Mouse (Mus musculus): ENCODE measurements around the gene Apbb2. TPM values are rescaled to one million over a fixed set of nuclear protein-coding genes. Genes with fewer than 3 reads are reported as not detected.

The Apbb2 gene
- polyA plus RNA-seq (2012; rRNA removed) = 13.2 and 17.7 TPM in 2 replicates

GRCm38 (mm10) chr5:66618597-66618996 lies at the start of gene Apbb2:
Apbb2 (minus strand) TSS chr5:66618784.

GRCm38 (mm10) chr5:66259756-66260448 lies 358.7 kb downstream of the Apbb2 start, which contains the start of gene Nsun7:
Nsun7 (plus strand) TSS chr5:66259897.

Other genes with a start within 250 kb of the Apbb2 start
- 182 and 202 TPM in 2 replicates for gene Uchl1, start 57.3 kb upstream of the Apbb2 start, polyA plus RNA-seq (2012; rRNA removed)
- 2.5 and 2.8 TPM in 2 replicates for gene Limch1, start 127.0 kb upstream of the Apbb2 start, polyA plus RNA-seq (2012; rRNA removed)